Mouse (Mus musculus) brain, embryonic 14.5 days (tissue): ENCODE measurements around the gene Olfr1153.

Source experiments
- CTCF ChIP-seq: fragments of 200-500 bp; IDR thresholded peaks from 2 replicates; pipeline ENCODE4 v1.5.1; 2012; ENCODE audit warnings: inconsistent platforms, mild to moderate bottlenecking, moderate library complexity, borderline replicate concordance; ENCODE audit not compliant: insufficient read depth, insufficient read length; ENCODE audit errors: extremely low read depth
- POLR2A ChIP-seq: fragments of 200-500 bp; IDR thresholded peaks from 2 replicates; pipeline ENCODE4 v1.6.1; 2012; ENCODE audit warnings: mild to moderate bottlenecking, inconsistent platforms, borderline replicate concordance; ENCODE audit not compliant: poor library complexity, insufficient read depth, insufficient read length, severe bottlenecking; ENCODE audit errors: extremely low read depth

GRCm38 (mm10) chr2:87894662-87895061 is at the start of gene Olfr1153:
- TF ChIP-seq CTCF (no peak), POLR2A (no peak)
